Mouse (Mus musculus) CH12.LX (cell line): ENCODE measurements around the gene Pdzd2.

ENCODE experiments used
- EP300 ChIP-seq: IDR thresholded peaks from 2 replicates; pipeline ENCODE4 v1.6.1; 2011; ENCODE audit warnings: low read length, improper control_type of control experiment
- MAX ChIP-seq: IDR thresholded peaks from 2 replicates; pipeline ENCODE4 v1.6.1; 2011; ENCODE audit warnings: low read length, improper control_type of control experiment
- RAD21 ChIP-seq: IDR thresholded peaks from 2 replicates; pipeline ENCODE4 v1.6.1; 2011; ENCODE audit warnings: low read depth, mild to moderate bottlenecking, low read length, improper control_type of control experiment, moderate library complexity

DNA sequence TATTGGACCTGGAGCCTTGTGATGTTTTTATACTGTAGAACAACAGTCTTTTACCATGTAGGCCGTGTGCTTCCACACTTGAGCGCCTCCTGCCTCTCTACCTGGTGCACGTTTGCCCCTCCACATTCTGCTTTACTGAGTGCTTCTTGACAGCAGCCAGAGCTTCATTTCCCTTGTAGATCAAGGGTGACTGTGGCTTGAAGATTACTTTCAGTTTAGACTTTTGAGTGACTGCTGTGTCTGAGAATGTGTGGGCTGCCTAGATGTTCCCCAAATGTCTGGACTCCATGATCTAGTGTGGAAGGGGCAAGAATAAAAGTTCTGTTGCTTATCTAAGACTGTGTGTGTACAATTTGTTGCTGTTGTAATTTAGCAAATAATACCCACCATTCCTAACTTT, 390.8 kb downstream of the Pdzd2 start:
- TF ChIP-seq EP300 (no peak), RAD21 (no peak), MAX (no peak)
